In genomic region chr7:19562643-19563410, GRCm38 (mm10) we compare ENCODE assay signal across 7 mouse cellular contexts. TPM values are rescaled to one million over a fixed set of nuclear protein-coding genes. Genes with fewer than 3 reads are reported as not detected.
DNase-seq lines count a peak whose midpoint lies in the region; ATAC-seq and TF ChIP-seq lines count a peak whose summit lies in the region.

Ppp1r37 (minus strand) TSS chr7:19563076.

- no peak for DNase-seq in ES-E14 (ENCODE audit: low read depth, low spot score)
- peak; percentile 80 for DNase-seq in kidney, postnatal 0 days (ENCODE audit: low spot score)
- peak; percentile 57 for DNase-seq in liver, postnatal 0 days

- H3K9me3 ChIP-seq in ES-E14 (ENCODE audit: control insufficient read depth, insufficient read depth, low read depth, low read length): no peaks in the 10 kb centered on the region
- 0 out of 2 replicates have a peak, but pooled peaks cover 3% of the 10 kb centered on the region for H3K9me3 ChIP-seq in embryonic facial prominence, embryonic 13.5 days
- peaks cover 6% of the 10 kb centered on the region; the same call in 1 of the 2 replicates for H3K9me3 ChIP-seq in heart, embryonic 12.5 days (replicated peaks)
- no peaks in the 10 kb centered on the region for H3K9me3 ChIP-seq in kidney, postnatal 0 days (replicated peaks; ENCODE audit: low read length)
- no peaks in the 10 kb centered on the region for H3K9me3 ChIP-seq in liver, postnatal 0 days (ENCODE audit: low read length)
- H3K9me3 ChIP-seq in stomach, embryonic 15.5 days: no peaks in the 10 kb centered on the region

- peak within 1 kb of the TSS; percentile 92 for H3K4me2 ChIP-seq in embryonic facial prominence, embryonic 13.5 days
- peak within 1 kb of the TSS; percentile 94 for H3K4me2 ChIP-seq in heart, embryonic 12.5 days
- H3K4me2 ChIP-seq in kidney, postnatal 0 days (ENCODE audit: low read length): peak within 1 kb of the TSS; percentile 65
- peak within 1 kb of the TSS; percentile 95 for H3K4me2 ChIP-seq in liver, postnatal 0 days (ENCODE audit: low read depth, low read length)
- H3K4me2 ChIP-seq in stomach, embryonic 15.5 days: peak within 1 kb of the TSS; percentile 82

- no peak for ATAC-seq in embryonic facial prominence, embryonic 13.5 days (ENCODE audit: insufficient number of reproducible peaks, insufficient read depth, low FRiP score, low TSS enrichment, low read depth)
- ATAC-seq in heart, embryonic 12.5 days (ENCODE audit: insufficient number of reproducible peaks, low FRiP score): peak; percentile 24; the same call in 1 of the 2 replicates
- no peak for ATAC-seq in kidney, postnatal 0 days (replicated peaks; ENCODE audit: low FRiP score, low read depth)
- no peak for ATAC-seq in liver, postnatal 0 days
- ATAC-seq in stomach, embryonic 15.5 days (ENCODE audit: insufficient read depth, low FRiP score, low read depth): no peak

- H3K27me3 ChIP-seq in C2C12 (ENCODE audit: control insufficient read depth, insufficient read depth, insufficient read length): no peaks in the 10 kb centered on the region
- no peaks in the 10 kb centered on the region for H3K27me3 ChIP-seq in embryonic facial prominence, embryonic 13.5 days
- H3K27me3 ChIP-seq in heart, embryonic 12.5 days (replicated peaks): no peaks in the 10 kb centered on the region
- H3K27me3 ChIP-seq in kidney, postnatal 0 days (ENCODE audit: insufficient read depth, low read length): no peaks in the 10 kb centered on the region
- H3K27me3 ChIP-seq in liver, postnatal 0 days (ENCODE audit: insufficient read depth, low read length): no peaks in the 10 kb centered on the region
- H3K27me3 ChIP-seq in stomach, embryonic 15.5 days (replicated peaks): no peaks in the 10 kb centered on the region

- H3K27ac ChIP-seq in ES-E14 (ENCODE audit: insufficient read depth, low read depth, low read length, poor library complexity, severe bottlenecking): 0 out of 2 replicates have a peak within 1 kb of the TSS, but pooled peaks have one; percentile 41
- peak within 1 kb of the TSS; percentile 93 for H3K27ac ChIP-seq in embryonic facial prominence, embryonic 13.5 days
- H3K27ac ChIP-seq in heart, embryonic 12.5 days (ENCODE audit: poor library complexity, severe bottlenecking): peak within 1 kb of the TSS; percentile 79
- H3K27ac ChIP-seq in kidney, postnatal 0 days: peak within 1 kb of the TSS; percentile 94
- peak within 1 kb of the TSS; percentile 87 for H3K27ac ChIP-seq in liver, postnatal 0 days (ENCODE audit: low read depth)
- H3K27ac ChIP-seq in stomach, embryonic 15.5 days: peak within 1 kb of the TSS; percentile 91

- in situ Hi-C loops in ES-E14 (cut with MboI; ENCODE audit: low sequenced_read_pairs in 2 of 2, unreplicated experiment in 2 of 2): no loop called here

- H3K79me2 ChIP-seq in C2C12 (ENCODE audit: control insufficient read depth, insufficient read depth): peaks cover 42% of the 10 kb centered on the region

- H3K4me3 ChIP-seq in C2C12 (ENCODE audit: insufficient read depth, poor library complexity, severe bottlenecking) (peak within 1 kb of the TSS; percentile 83), ES-E14 (ENCODE audit: insufficient read depth in 1 of 2, low read depth in 1 of 2, low read length in 2 of 2, poor library complexity in 1 of 2, severe bottlenecking in 1 of 2) (peak within 1 kb of the TSS; percentile 81 to 92)
- peak within 1 kb of the TSS; percentile 100 for H3K4me3 ChIP-seq in embryonic facial prominence, embryonic 13.5 days
- peak within 1 kb of the TSS; percentile 78 for H3K4me3 ChIP-seq in heart, embryonic 12.5 days
- H3K4me3 ChIP-seq in kidney, postnatal 0 days (replicated peaks; ENCODE audit: low read depth, low read length): peak within 1 kb of the TSS; percentile 80
- H3K4me3 ChIP-seq in liver, postnatal 0 days (ENCODE audit: low read depth, low read length): peak within 1 kb of the TSS; percentile 99
- peak within 1 kb of the TSS; percentile 81 for H3K4me3 ChIP-seq in stomach, embryonic 15.5 days (replicated peaks)

- TF ChIP-seq EP300 in liver, postnatal 0 days (IDR thresholded peaks at IDR 0.05; ENCODE audit: low read depth): 0 out of 2 replicates have a peak, but pooled peaks have one; percentile 6

- H3ac ChIP-seq in C2C12 (ENCODE audit: control insufficient read depth, insufficient read length, low read depth): peak within 1 kb of the TSS; percentile 93

- peaks cover 41% of the 10 kb centered on the region for H3K79me3 ChIP-seq in C2C12 (ENCODE audit: low read depth)

- H3K36me3 ChIP-seq in C2C12 (ENCODE audit: control insufficient read depth, insufficient read depth) (peaks cover 15% of the 10 kb centered on the region), ES-E14 (ENCODE audit: control insufficient read depth, insufficient read depth, low read length, poor library complexity, severe bottlenecking) (peaks cover 17% of the 10 kb centered on the region)
- peaks cover 34% of the 10 kb centered on the region for H3K36me3 ChIP-seq in embryonic facial prominence, embryonic 13.5 days
- peaks cover 37% of the 10 kb centered on the region for H3K36me3 ChIP-seq in heart, embryonic 12.5 days
- H3K36me3 ChIP-seq in kidney, postnatal 0 days (ENCODE audit: insufficient read depth, low read length): 0 out of 2 replicates have a peak, but pooled peaks cover 19% of the 10 kb centered on the region
- H3K36me3 ChIP-seq in liver, postnatal 0 days (replicated peaks; ENCODE audit: insufficient read depth, low read length): peaks cover 33% of the 10 kb centered on the region
- H3K36me3 ChIP-seq in stomach, embryonic 15.5 days: peaks cover 19% of the 10 kb centered on the region

- H3K4me1 ChIP-seq in ES-E14 (ENCODE audit: control insufficient read depth in 2 of 2, insufficient read depth in 2 of 2, low read length in 2 of 2, poor library complexity in 1 of 2): peaks cover 2 to 7% of the 10 kb centered on the region in 2 experiments; a peak in 1 of 4 replicates
- H3K4me1 ChIP-seq in embryonic facial prominence, embryonic 13.5 days: peaks cover 44% of the 10 kb centered on the region
- H3K4me1 ChIP-seq in heart, embryonic 12.5 days (replicated peaks): peaks cover 42% of the 10 kb centered on the region
- H3K4me1 ChIP-seq in kidney, postnatal 0 days (replicated peaks; ENCODE audit: insufficient read depth, low read length): peaks cover 25% of the 10 kb centered on the region
- H3K4me1 ChIP-seq in liver, postnatal 0 days (ENCODE audit: insufficient read depth): peaks cover 45% of the 10 kb centered on the region
- H3K4me1 ChIP-seq in stomach, embryonic 15.5 days: peaks cover 32% of the 10 kb centered on the region

- no peak for TF ChIP-seq CTCF in C2C12 (IDR thresholded peaks at IDR 0.05; ENCODE audit: control insufficient read depth, insufficient read depth, insufficient read length)
- TF ChIP-seq CTCF in kidney, postnatal 0 days (IDR thresholded peaks at IDR 0.05; ENCODE audit: low read depth): no peak
- no peak for TF ChIP-seq CTCF in liver, postnatal 0 days (IDR thresholded peaks at IDR 0.05; ENCODE audit: low read depth)

- H3K9ac ChIP-seq in ES-E14 (ENCODE audit: insufficient read depth, low read depth, low read length, poor library complexity, severe bottlenecking): peak within 1 kb of the TSS; percentile 90
- H3K9ac ChIP-seq in embryonic facial prominence, embryonic 13.5 days: peak within 1 kb of the TSS; percentile 99
- H3K9ac ChIP-seq in heart, embryonic 12.5 days: peak within 1 kb of the TSS; percentile 95
- H3K9ac ChIP-seq in kidney, postnatal 0 days (ENCODE audit: low read depth, low read length): peak within 1 kb of the TSS; percentile 94
- H3K9ac ChIP-seq in liver, postnatal 0 days (replicated peaks): peak within 1 kb of the TSS; percentile 99
- H3K9ac ChIP-seq in stomach, embryonic 15.5 days: peak within 1 kb of the TSS; percentile 89

- 4% methylated on average over 19 of the region's 19 CpGs for WGBS in embryonic facial prominence, embryonic 13.5 days
- 2% methylated on average over 19 of the region's 19 CpGs for WGBS in heart, embryonic 12.5 days
- WGBS in kidney, postnatal 0 days: 2% methylated on average over 19 of the region's 19 CpGs
- 6% methylated on average over 19 of the region's 19 CpGs for WGBS in liver, postnatal 0 days (ENCODE audit: insufficient replicate concordance)
- WGBS in stomach, embryonic 15.5 days: 4% methylated on average over 19 of the region's 19 CpGs

TF ChIP-seq in C2C12, 6 proteins besides CTCF, POLR2A, EP300 and RAD21:
- TF ChIP-seq MYOD1 (IDR thresholded peaks at IDR 0.05; ENCODE audit: control insufficient read depth, insufficient read length, low read depth): no peak
- TF ChIP-seq CEBPB (IDR thresholded peaks at IDR 0.05; ENCODE audit: low read depth): no peak
- TF ChIP-seq USF1 (IDR thresholded peaks at IDR 0.05; ENCODE audit: low read depth): no peak
- TF ChIP-seq MAX (IDR thresholded peaks at IDR 0.05): no peak
- TF ChIP-seq FOSL1 (IDR thresholded peaks at IDR 0.05; ENCODE audit: insufficient read depth, low read length, poor library complexity, severe bottlenecking): no peak
- TF ChIP-seq MYOG (IDR thresholded peaks at IDR 0.05; ENCODE audit: control insufficient read depth, extremely low read depth, insufficient read length): no peak
TF ChIP-seq in C2C12: peak in this region for 0.

TF ChIP-seq in ES-E14, 5 proteins besides CTCF, POLR2A, EP300 and RAD21:
- TF ChIP-seq CHD2 (IDR thresholded peaks at IDR 0.05; ENCODE audit: low read depth, low read length): no peak
- no peak for TF ChIP-seq MAFK (IDR thresholded peaks at IDR 0.05; ENCODE audit: insufficient read depth, low read depth, low read length)
- TF ChIP-seq ZC3H11A (IDR thresholded peaks at IDR 0.05; ENCODE audit: borderline replicate concordance, low read depth, low read length): no peak

RNA-seq across cellular contexts. Expression of gene Ppp1r37, which starts in this region (rescaled TPM):
- polyA plus RNA-seq in C2C12 (2012; fragmentation: generic; extraction: Trizol): 32.6 TPM
- 25.3 and 37.7 TPM in 2 replicates for total RNA-seq in ES-E14 (2012; rRNA removed)
- polyA plus RNA-seq in embryonic facial prominence, embryonic 13.5 days (2015; fragmentation: Nextera tagmentation; extraction: Ambion mirVana): 26.0 and 30.3 TPM in 2 replicates
- 26.2 and 26.5 TPM in 2 replicates for polyA plus RNA-seq in heart, embryonic 12.5 days (2016; fragmentation: Nextera tagmentation; extraction: Ambion mirVana)
- 15.3 and 17.1 TPM in 2 replicates for polyA plus RNA-seq in kidney, postnatal 0 days (2015; fragmentation: Nextera tagmentation; extraction: Ambion mirVana)
- polyA plus RNA-seq in liver, postnatal 0 days (2015; fragmentation: Nextera tagmentation; extraction: Ambion mirVana): 8.1 and 8.3 TPM in 2 replicates
- 25.3 and 28.2 TPM in 2 replicates for polyA plus RNA-seq in stomach, embryonic 15.5 days (2015; fragmentation: Nextera tagmentation; extraction: Ambion mirVana)

Comparison
In these comparisons a context has a peak if more than half of its experiments do, and no peak if none do; other contexts are left out.
1. H3K27ac ChIP-seq: peak in every context shown above with its lines; median percentile 94 in kidney, postnatal 0 days; 93 in embryonic facial prominence, embryonic 13.5 days; 91 in stomach, embryonic 15.5 days; 87 in liver, postnatal 0 days; 79 in heart, embryonic 12.5 days; 41 in ES-E14.